Mouse (Mus musculus) frontal cortex, postnatal 14 days (tissue): ENCODE measurements at regions not wholly inside any gene's neighbourhood (a gene's known extent, or its start where the extent isn't known, plus 50 kb on each side); places are given as distances from the start of the nearest gene placed in this dataset.

ENCODE experiments used
- DNase-seq, 2 experiments: peaks; one replicate each; pipeline ENCODE4 v3.0.0; 2022; ENCODE audit warnings: low spot score in 2 of 2

DNA sequence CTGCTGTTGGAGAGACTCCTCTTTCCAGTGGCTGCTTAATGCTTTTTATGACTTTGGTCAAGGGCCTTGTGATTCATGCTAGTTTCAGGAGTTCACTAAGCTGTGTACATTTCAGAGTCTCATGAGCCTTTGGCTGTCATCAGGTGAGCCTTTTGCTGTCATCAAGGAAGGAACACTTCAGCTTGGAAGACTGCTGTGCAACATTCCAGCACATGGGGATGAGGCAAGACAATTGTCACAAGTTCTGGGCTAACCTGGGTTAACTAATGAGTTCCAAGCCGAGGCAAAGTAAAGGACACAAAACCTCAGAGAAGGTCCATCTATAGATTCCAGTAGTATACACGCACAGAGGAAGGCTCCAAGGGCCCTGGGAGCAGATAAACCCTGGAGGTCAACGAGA is 124.8 kb upstream of the Eef2kmt start:
- DNase-seq = no peak

DNA sequence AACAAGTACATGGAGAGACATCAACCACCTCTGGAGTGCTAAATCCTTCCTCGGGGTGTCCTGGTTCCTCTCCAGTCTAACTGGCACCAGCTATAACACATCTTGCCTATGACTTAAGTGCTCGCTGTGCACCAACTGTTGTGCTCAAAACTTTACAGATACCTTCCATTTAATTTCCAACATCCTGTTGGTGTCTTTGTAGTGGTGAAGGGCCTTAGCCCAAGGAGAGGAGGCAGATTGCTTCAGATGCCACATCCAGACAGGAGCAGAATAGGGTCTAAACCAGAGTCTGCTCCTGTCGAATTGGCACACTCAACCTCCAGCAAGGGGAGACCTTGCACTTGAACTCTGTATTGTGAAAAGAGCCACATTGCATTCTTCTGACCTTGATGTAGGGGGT is 121.2 kb upstream of the Eef2kmt start:
- no peak for DNase-seq

DNA sequence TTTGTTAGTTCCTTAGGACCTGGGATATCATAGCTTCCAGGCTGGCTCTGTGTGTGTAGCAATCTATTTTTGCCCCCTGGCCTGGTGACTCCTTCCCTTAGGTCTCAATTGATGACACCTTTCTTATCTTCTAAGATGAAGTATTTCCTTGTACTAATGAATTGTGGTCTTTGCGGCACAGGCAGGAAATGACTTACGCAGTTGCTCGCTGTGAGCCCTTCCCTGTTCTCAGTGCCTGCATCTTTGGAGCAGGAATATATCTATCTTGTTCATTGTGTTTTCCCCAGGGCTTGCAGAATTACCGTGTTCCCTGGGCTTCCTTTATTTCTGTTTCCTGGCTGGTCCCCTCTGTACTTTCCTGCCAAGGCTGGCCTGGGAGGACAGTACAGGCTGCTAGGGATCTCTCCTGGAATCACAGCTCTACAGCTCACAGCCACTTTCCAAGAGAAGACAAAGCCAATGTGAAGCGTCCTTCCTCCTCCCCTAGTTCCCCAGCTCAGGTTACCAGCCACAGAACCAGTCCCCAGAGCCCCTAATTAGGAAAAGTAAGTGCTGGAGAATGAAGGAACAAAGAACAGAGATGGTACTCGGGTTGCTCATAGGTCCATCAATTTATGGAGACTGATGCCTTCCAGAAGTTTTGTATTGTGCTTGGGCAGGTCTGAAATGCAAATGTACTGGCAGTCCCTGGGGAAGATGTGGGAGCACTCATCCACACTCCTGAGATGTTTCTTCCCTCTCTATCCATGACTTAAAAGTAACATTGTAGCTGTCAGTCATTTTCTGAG is 119.2 kb upstream of the Eef2kmt start:
- no peak for DNase-seq

DNA sequence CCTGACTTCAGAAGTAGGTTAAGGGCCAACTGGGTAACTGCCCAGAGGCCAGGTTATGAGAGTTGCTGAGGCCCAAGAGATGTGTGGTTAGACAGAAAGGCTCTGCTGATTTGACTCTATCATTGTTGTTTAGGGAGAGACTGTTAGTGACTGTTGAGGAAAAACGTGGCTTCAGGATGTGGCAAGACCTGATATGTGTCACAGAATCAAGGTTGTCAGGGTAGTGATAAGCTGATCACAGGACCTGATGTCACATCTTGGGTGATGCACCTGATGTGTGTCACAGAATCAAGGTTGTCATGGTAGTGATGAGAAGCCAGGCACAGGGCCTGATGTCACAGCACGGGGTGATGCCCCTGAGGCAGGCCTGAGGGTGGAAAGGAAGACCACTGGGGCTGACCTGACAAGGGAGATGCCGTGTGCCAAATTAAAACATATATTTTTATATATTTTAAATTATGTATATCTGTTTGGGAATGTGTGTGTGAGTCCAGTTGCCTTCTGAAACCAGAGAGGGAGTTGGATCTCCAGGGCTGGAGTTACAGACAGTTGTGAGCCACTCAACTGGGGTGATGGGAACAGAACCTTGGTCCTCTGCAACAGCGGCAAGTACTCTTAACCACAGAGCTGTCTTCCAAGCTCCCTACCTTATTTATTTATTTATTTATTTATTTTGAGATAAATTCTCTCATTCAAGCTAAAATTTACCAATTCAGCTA is 115.6 kb upstream of the Eef2kmt start:
- DNase-seq = no peak

DNA sequence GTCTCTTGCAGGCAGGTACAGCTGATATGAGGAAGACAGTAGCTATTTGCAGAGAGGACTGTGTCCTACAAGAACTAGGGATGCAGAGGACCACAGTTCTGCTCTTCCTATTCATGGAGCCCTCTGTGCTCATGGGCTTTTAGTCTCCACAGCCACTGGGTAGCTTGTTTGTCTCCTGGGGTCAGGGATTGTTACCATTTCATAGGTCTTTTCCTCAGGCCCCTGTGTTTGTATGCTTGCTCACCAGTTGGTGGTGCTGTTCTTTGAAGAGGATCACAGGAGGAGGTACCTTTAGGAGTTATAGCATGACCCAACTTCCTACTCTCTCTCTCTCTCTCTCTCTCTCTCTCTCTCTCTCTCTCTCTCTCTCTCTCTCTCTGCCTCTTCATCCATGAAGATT is 114.7 kb upstream of the Eef2kmt start:
- no peak for DNase-seq

DNA sequence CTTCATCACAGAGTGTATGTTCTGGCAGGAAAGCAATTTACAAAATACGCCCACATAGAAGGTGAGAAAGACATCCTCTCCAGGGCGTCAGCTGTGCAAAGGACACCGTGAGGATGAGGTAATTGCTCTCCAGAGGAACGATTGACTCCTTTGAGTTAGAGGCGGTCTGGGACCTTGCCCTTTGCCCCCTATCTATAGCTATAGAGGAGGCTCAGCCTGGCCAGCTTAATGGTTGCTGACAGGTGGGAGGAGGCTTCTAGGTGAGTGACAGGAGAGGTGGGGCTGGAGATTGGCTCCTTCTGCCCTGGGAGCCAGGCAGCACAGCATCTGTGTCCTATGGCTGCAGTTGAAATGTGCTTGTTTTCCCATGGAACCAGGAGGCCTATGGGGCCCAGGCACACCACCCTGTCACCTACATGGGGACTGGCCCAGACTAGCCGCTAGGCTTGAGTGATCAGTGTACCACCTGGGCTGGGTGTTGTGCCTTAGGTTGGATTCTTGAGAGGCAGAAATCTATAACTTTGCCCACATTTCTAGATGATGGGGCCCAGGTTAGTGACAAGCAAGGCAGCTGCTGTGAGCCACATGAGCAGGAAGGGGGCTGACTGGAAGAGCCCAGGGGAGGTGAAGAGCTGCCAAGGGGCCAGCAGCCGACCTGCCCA is 113.2 kb upstream of the Eef2kmt start:
- DNase-seq = no peak

DNA sequence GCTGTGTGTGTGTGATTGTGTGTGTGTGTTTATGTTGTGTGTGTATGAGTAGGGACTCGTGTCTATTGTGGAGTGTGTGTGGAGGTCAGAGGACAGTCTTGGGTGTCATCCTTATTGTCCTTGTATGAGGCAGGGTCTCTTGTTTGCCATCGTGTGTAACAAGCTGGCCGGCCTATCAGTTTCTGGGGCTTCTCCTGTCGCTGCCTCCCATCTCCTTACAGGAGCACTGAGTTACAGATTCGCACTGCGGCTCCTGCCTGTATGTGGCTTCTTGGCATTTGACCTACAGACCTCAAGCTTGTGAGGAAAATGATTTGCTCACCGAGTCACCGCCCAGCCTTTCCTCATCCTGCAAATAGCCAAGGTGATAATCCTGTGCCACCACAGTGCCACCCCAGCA is 112.6 kb upstream of the Eef2kmt start:
- no peak for DNase-seq

DNA sequence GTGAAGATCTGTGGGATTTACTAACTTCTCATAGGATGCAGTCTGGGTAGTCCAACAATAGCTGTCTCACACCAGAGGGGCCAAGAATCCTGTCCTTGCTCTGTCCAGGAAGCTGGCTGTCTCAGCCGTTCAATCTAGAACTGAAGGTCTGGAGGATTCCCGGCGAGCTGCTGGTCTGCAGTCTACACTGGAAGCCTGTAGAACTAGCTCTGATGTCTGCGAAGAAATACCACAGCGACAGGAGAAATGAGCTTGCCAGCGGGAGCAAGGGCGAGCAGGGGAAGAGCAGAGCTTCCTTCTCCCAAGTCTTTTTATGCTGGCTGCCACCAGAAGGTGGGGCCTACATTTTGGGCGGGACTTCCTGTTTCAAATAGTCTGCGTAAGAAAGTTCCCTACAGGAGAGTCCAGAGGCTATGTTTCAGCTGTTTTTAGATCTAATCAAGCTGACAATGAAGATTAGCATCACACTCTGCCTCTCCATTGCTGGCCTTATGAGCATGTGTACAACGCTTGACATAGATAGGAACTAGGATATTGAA is 111.9 kb upstream of the Eef2kmt start:
- DNase-seq = no peak

DNA sequence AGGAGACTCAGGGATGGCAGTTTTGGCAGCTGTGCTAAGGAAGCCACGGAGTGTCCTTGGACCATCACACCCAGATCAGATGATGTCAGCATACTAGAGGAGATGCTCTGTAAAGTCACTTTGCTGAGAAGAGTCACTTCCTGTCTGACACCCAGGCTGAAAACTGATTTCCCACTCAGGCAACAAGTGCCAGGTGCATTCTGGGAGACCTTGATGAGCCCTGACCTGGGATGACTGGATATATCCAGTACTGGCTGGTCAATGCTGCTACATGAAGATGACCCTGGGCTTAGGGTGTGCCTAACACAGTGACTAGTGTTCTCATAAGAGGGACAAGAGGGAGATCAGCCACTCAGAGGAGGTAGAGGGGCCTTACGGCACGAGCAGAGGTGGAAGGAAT is 110.2 kb upstream of the Eef2kmt start:
- no peak for DNase-seq

DNA sequence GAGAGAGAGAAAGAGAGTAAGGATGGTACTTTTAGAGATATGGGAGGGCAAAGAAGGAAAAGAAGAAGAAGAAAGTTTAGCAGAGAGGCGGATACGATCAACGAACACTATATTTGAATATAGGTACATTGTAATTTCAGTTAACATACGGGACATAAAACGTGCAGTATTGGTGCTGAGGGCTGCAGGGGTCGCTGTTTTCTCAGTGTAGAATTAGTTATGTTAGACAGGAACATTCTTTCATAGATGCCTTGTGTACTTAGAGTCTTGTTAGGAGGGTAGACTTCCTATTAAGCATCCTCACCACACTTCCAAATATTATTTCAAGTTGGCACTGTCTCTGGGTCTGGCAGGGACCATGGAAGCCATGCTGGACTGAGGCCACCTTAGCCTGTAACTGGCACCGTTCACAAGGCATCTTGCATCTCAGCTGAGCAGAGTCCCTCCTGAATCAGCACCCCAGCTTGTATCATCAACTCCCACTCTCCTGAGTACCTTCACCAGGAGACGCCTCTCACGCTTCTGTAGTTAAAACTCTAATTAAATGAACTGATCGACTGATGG is 107.3 kb upstream of the Eef2kmt start:
- no peak for DNase-seq

DNA sequence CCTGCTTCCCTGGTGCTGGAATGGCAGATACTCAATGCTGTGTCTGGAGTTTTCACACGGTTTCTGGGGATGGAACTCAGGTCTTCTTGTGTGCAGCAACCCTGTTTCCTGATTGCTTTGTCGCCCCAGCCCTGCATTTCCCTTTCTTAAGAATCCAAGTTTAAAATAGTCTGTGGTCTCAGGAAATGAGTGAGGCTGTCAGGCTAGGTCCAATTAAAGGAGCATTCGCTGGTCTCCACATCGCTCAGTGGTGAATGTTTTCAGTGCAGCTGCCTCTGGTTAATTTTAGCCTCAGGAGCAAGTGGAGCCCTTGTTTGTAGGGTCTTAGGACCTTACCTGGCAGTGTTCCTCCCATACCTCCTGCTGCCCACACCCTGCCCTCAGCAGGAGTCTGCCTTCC is 103.4 kb upstream of the Eef2kmt start:
- DNase-seq = no peak

DNA sequence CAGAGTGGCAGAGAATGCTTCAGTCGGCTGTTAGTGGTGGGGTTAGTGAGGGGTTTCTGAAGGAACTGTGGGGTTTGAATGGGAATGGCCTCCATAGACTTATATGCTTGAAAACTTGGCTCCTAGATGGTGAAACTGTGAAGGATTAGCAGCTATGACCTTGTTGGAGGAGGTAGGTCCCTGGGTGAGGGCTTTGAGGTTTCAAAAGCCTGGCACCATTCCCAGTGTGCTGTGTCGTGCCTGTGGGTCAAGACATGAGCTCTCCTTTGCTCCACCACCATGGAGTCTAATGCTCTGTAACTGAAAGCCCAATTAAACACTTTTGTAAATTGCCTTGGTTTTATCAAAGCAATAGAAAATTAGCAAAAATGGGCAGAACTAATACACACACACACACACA is 98.1 kb upstream of the Eef2kmt start:
- DNase-seq = no peak

DNA sequence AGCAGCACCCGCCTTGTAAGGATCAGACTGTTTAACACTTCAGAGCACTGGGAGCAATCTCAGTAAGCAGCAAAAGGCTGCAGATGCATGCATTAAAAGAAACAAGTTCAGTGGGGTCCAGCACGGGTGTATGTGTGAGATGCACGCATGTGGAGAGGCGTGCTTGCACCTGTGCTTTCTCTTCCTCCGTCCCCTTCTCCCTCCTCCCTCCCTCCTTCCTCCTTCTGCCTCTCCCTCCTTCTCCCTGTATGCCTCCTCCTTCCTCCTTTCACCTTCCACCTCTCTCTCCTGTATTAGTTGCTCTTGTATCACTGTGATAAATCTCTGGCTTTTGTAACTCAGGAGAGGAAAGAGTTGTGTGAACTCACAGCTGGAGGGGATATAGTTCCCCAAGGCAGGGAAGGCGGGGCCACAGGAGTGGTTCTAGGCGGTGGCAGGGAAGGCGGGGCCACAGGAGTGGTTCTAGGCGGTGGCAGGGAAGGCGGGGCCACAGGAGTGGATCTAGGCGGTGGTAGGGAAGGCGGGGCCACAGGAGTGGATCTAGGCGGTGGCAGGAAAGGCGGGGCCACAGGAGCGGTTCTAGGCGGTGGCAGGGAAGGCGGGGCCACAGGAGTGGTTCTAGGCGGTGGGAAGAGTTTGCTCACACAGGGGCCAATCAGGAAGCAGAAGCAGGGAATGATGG is 96.2 kb upstream of the Eef2kmt start:
- DNase-seq = no peak

DNA sequence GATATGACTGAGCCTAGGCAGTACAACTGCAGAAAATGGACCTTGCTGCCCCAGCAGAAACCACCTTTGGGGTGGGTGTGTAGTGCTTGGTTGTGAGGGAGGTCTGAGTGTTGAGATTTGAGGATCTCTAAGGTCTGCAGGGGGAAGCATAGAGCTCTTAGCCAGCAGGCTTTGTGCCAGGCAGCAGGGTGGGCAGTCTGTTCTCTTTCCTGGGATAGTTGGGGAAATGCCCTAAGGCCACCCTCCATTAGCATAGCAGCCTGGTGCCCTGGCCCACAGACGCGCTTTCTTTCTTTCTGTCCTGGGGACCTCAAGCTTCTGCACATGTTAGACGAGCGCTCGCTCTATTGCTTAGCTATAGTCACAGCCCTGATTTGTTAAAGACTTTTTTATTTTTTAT is 91.4 kb upstream of the Eef2kmt start:
- DNase-seq = no peak

DNA sequence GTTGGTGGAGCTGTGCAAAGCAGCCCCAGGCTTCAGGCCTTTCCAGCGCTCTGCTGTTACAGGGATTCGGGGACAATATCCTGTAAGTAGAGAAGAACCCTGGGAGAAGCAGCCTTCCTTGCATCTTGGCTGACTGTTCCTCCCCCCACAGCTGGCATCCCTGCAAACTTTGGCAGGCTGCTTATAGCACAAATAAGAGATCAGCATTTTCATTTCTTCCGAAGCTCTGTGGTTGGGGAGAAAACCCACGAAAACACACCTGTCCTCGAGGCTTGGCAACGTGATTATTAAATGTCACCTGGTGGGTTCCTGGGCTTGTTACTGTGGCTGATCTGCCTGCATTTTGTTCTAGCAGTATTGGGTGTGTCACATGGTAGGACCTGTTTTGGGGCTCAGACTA is 86.5 kb upstream of the Eef2kmt start:
- DNase-seq = no peak

DNA sequence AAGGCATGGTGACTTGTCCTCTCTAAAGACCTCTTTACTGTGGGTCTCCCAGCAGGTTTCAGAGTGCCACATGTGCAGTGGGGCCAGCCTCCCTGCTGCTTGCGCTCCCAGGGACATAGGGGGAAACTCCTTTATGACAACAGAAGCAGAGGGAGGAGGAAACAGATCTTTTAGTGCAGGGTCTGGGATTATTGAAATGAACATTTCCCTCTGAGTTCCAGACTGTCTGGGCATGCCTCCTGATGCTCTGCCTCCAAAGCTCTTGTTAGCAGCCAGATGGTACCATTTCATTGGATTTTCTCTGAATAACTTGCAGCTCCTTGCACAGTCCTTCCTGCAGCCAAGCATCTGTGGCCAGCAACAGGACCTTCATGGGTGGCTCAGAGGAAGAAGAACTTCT is 60.5 kb upstream of the Eef2kmt start:
- no peak for DNase-seq

DNA sequence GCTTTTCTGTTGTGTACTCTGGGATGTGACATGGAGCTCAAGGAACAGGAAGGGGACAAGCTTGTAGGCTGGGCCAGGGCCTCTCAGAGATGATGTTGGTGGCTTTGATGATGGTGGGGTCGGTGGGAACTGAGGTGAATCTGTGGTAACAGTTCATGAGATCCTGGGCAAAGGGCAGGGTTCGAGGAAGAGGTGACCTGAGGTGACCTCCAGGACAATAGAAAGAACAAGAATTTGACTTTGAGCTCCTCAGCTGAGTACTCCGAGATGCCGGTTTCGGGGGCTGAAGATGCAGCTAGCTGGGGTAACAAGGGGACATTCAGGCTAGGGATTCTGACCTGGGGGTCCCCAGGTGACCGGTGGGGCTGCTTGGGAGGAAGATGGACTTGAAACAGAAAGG is 57.5 kb upstream of the Eef2kmt start:
- no peak for DNase-seq

DNA sequence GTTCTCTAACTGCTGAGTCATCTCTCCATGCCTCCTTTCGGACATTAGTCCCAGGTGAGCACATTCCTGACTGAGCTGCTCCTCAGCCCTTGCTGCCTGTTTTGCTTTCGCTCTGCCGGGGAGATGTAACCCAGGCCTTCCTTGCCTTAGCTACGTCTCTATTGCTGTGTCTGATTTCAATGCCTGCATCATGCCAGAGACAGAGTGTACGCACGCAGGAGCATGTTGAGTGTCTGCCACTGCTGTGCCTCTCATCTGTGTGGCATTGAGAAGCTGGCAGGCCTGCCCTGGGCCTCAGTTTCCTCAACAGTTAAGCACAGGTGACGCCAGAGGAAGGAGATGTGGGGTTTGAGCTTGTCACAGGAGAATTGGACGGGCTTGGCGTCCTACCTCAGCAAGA is 55.7 kb upstream of the Eef2kmt start:
- no peak for DNase-seq

DNA sequence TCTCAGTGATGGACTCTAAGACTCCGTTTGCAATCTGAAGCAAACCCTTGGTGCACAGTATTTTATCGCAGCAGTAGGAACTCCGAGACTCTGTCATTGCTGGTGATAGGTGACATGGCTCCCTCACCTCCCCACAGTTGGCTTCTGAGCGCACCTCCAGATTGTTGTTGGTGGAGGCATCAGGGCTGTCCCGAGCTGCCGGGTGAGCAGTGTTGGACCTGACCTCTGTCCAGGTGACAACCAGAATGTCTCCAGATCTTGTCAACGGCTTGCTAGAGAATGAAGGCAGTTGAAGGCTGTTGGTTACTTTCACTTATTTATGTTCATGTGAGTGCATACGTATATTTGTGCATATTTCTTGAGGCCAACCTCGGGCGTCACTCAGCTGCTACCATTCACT is 55.0 kb upstream of the Eef2kmt start:
- no peak for DNase-seq

DNA sequence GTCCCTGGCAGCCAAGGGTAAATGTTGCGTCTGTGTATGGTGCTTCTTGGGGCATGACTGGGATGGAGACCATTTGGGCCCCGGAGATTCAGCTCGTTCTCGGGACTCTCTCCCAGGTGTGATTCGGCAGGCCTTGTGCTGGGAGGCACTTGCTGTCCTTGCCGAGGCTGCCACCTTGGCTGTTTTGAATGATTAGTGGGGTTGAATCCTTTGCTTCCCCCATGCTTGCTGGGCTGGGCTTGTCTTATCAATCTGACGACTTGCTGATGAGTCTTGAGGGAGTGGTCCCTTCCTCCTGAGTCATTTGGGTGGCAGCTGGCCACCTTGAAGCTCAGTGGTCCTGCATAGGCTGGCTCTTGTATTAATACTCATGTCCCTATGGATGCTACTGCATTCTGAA is 52.0 kb upstream of the Eef2kmt start:
- DNase-seq = no peak

DNA sequence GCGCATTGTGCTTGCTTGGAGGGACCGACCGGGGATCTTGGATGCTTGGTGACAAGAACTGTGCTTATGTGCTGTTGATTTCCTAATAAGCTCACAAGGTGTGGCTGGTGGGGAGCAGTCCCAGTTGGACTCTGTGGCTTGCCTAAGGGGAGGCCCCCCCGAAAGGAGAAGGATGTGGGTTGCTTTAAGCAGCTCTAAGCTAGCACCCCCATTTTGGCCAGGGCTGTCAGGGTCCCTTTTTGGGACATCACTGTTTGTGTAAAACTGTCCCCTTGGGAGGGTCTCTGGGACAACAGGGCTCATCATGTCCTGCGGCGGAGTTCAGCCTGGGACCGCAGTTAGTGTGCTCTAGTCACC is 51.4 kb upstream of the Eef2kmt start:
- DNase-seq = no peak
